ENCODE assay signal across 8 mouse cellular contexts in the genomic region with DNA sequence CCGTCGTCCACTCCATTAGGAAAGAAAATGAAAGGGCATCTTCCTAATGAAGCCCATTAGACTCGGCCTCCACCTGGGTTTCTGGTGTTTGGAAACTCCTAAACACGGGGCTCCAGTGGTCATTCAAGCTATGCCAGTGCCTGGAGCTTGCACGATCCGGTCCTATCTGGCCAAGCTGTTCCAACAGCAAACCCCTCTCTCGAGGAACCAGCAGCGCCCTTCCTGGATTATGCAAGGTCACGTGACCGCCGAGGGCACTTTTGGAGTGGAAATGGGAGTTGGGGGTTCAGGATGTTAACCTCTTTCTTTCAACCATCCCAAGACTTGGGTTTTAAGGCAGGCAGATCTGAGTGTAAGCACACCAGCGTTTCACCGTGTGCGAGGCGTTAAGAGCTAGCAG. TPM values are rescaled to one million over a fixed set of nuclear protein-coding genes. Genes with fewer than 3 reads are reported as not detected.
DNase-seq lines count a peak whose midpoint lies in the region; ATAC-seq and TF ChIP-seq lines count a peak whose summit lies in the region.

No protein-coding gene starts in this region.

- no peak for TF ChIP-seq EP300 in heart, postnatal 0 days (IDR thresholded peaks at IDR 0.05; ENCODE audit: low read depth)

- peak; percentile 69; the same call in 1 of the 2 replicates for ATAC-seq in heart, postnatal 0 days (ENCODE audit: insufficient read depth, low read depth)
- ATAC-seq in midbrain, embryonic 11.5 days (ENCODE audit: low FRiP score): no peak

- TF ChIP-seq POLR2A in bone marrow, adult 2 months (IDR thresholded peaks at IDR 0.05; ENCODE audit: borderline replicate concordance, control insufficient read depth, low read depth, low read length): no peak

- no peak for TF ChIP-seq CTCF in E14TG2a.4 (conservative IDR thresholded peaks at IDR 0.05; ENCODE audit: low read length)
- no peak for TF ChIP-seq CTCF in bone marrow, adult 2 months (IDR thresholded peaks at IDR 0.05; ENCODE audit: control insufficient read depth, insufficient read depth, low read length)
- TF ChIP-seq CTCF in heart, postnatal 0 days (IDR thresholded peaks at IDR 0.05; ENCODE audit: low read depth): no peak

- WGBS in bone marrow, adult 2 months: 21% methylated on average over 15 of the region's 15 CpGs
- WGBS in heart, postnatal 0 days: 7% methylated on average over 15 of the region's 15 CpGs
- 9% methylated on average over 15 of the region's 15 CpGs for WGBS in limb, embryonic 10.5 days
- 14% methylated on average over 15 of the region's 15 CpGs for WGBS in midbrain, embryonic 11.5 days

- peaks cover 60% of the 10 kb centered on the region for H3K36me3 ChIP-seq in E14TG2a.4 (ENCODE audit: insufficient read depth, low read length)
- no peaks in the 10 kb centered on the region for H3K36me3 ChIP-seq in heart, postnatal 0 days (replicated peaks; ENCODE audit: control insufficient read depth, insufficient read depth, low read length)
- peaks cover 17% of the 10 kb centered on the region for H3K36me3 ChIP-seq in limb, embryonic 10.5 days
- H3K36me3 ChIP-seq in midbrain, embryonic 11.5 days (ENCODE audit: control insufficient read depth, insufficient read depth, low read length): no peaks in the 10 kb centered on the region

- H3K27me3 ChIP-seq in E14TG2a.4 (ENCODE audit: insufficient read depth, low read length): no peaks in the 10 kb centered on the region
- H3K27me3 ChIP-seq in heart, postnatal 0 days (ENCODE audit: control insufficient read depth, insufficient read depth, low read length): no peaks in the 10 kb centered on the region
- no peaks in the 10 kb centered on the region for H3K27me3 ChIP-seq in limb, embryonic 10.5 days (ENCODE audit: low read depth, poor library complexity, severe bottlenecking)
- H3K27me3 ChIP-seq in midbrain, embryonic 11.5 days (ENCODE audit: control insufficient read depth, insufficient read depth, low read length): no peaks in the 10 kb centered on the region

- peak overlapping the region; percentile 30 for H3K9ac ChIP-seq in heart, postnatal 0 days (replicated peaks; ENCODE audit: low read depth, low read length)
- H3K9ac ChIP-seq in midbrain, embryonic 11.5 days (ENCODE audit: low read length): peak overlapping the region; percentile 27; the same call in 1 of the 2 replicates

- H3K4me3 ChIP-seq in E14TG2a.4 (replicated peaks; ENCODE audit: low read length): peak overlapping the region; percentile 96
- peak overlapping the region; percentile 21 for H3K4me3 ChIP-seq in bone marrow, adult 2 months (replicated peaks; ENCODE audit: control insufficient read depth, low read depth, low read length)
- peak overlapping the region; percentile 32 for H3K4me3 ChIP-seq in heart, postnatal 0 days (ENCODE audit: low read depth, low read length)
- H3K4me3 ChIP-seq in limb, embryonic 10.5 days: peak overlapping the region; percentile 38
- no peak overlapping the region; the same call in 1 of the 2 replicates for H3K4me3 ChIP-seq in midbrain, embryonic 11.5 days (ENCODE audit: low read depth, low read length)

- DNase-seq in heart, postnatal 0 days (ENCODE audit: low spot score): peak; percentile 67
- DNase-seq in limb, embryonic 10.5 days (ENCODE audit: low spot score): peak; percentile 55
- peak; percentile 92 for DNase-seq in midbrain, embryonic 11.5 days (ENCODE audit: low spot score, missing footprints)
- DNase-seq in ovary, postnatal 10 days (ENCODE audit: low spot score): no peak
- DNase-seq in gastrocnemius, postnatal 4 days (ENCODE audit: low spot score in 2 of 2): no peak
- DNase-seq in right cerebral cortex, postnatal 36 days (ENCODE audit: low spot score in 2 of 2): no peak

- H3K27ac ChIP-seq in bone marrow, adult 2 months (ENCODE audit: control insufficient read depth, insufficient read depth, low read depth, low read length, poor library complexity): no peak overlapping the region
- peak overlapping the region; percentile 87 for H3K27ac ChIP-seq in heart, postnatal 0 days (ENCODE audit: low read depth)
- H3K27ac ChIP-seq in limb, embryonic 10.5 days: peak overlapping the region; percentile 46; the same call in 1 of the 2 replicates
- H3K27ac ChIP-seq in midbrain, embryonic 11.5 days (ENCODE audit: low read depth, low read length): no peak overlapping the region

- H3K9me3 ChIP-seq in E14TG2a.4 (ENCODE audit: low read length): no peaks in the 10 kb centered on the region
- no peaks in the 10 kb centered on the region for H3K9me3 ChIP-seq in heart, postnatal 0 days (replicated peaks; ENCODE audit: control insufficient read depth, low read length)
- no peaks in the 10 kb centered on the region for H3K9me3 ChIP-seq in limb, embryonic 10.5 days (replicated peaks)
- H3K9me3 ChIP-seq in midbrain, embryonic 11.5 days (ENCODE audit: control insufficient read depth, low read length): no peaks in the 10 kb centered on the region

- H3K4me1 ChIP-seq in E14TG2a.4 (replicated peaks; ENCODE audit: low read depth, low read length): peaks cover 85% of the 10 kb centered on the region
- no peaks in the 10 kb centered on the region for H3K4me1 ChIP-seq in bone marrow, adult 2 months (ENCODE audit: control insufficient read depth, insufficient read depth, low read length)
- H3K4me1 ChIP-seq in heart, postnatal 0 days (ENCODE audit: control insufficient read depth, insufficient read depth): peaks cover 81% of the 10 kb centered on the region
- peaks cover 98% of the 10 kb centered on the region for H3K4me1 ChIP-seq in limb, embryonic 10.5 days
- peaks cover 79% of the 10 kb centered on the region for H3K4me1 ChIP-seq in midbrain, embryonic 11.5 days (ENCODE audit: control insufficient read depth, insufficient read depth, low read length)

- H3K4me2 ChIP-seq in heart, postnatal 0 days (ENCODE audit: low read depth, low read length): peak overlapping the region; percentile 59
- peak overlapping the region; percentile 30 for H3K4me2 ChIP-seq in midbrain, embryonic 11.5 days

RNA-seq across cellular contexts. Expression of gene Fgfr2, which starts 7.3 kb away (rescaled TPM):
- polyA plus RNA-seq in bone marrow, adult 2 months (2011; ENCODE audit: insufficient read depth, insufficient read length, low replicate concordance, missing spikeins): 8.2 and 9.0 TPM in 2 replicates
- total RNA-seq in heart, postnatal 0 days (2014; rRNA removed; ENCODE audit: low replicate concordance): 10.0 and 11.5 TPM in 2 replicates
- polyA plus RNA-seq in heart, postnatal 0 days (2015; fragmentation: Nextera tagmentation; extraction: Ambion mirVana): 3.8 TPM in 2 replicates
- polyA plus RNA-seq in limb, embryonic 10.5 days (2016; fragmentation: Nextera tagmentation; extraction: Ambion mirVana): 47.7 and 64.4 TPM in 2 replicates
- polyA plus RNA-seq in midbrain, embryonic 11.5 days (2014; fragmentation: Nextera tagmentation; extraction: Ambion mirVana): 85.3 and 92.0 TPM in 2 replicates
- 1 to 10 TPM; 6.5 to 8.0 TPM for total RNA-seq in gastrocnemius, postnatal 4 days (2021)

RNA-seq across cellular contexts. Expression of gene Ctbp2, which starts 8.3 kb away (rescaled TPM):
- 1.9 and 33.5 TPM in 2 replicates for polyA plus RNA-seq in bone marrow, adult 2 months (2011; ENCODE audit: insufficient read depth, insufficient read length, low replicate concordance, missing spikeins)
- total RNA-seq in heart, postnatal 0 days (2014; rRNA removed; ENCODE audit: low replicate concordance): 66.6 and 71.3 TPM in 2 replicates
- polyA plus RNA-seq in heart, postnatal 0 days (2015; fragmentation: Nextera tagmentation; extraction: Ambion mirVana): 27.0 and 27.9 TPM in 2 replicates
- 145 TPM in 2 replicates for polyA plus RNA-seq in limb, embryonic 10.5 days (2016; fragmentation: Nextera tagmentation; extraction: Ambion mirVana)
- 118 and 131 TPM in 2 replicates for polyA plus RNA-seq in midbrain, embryonic 11.5 days (2014; fragmentation: Nextera tagmentation; extraction: Ambion mirVana)
- 10 to 100 TPM; 46.8 to 57.3 TPM for total RNA-seq in gastrocnemius, postnatal 4 days (2021)

Comparison
In these comparisons a context has a peak if more than half of its experiments do, and no peak if none do; other contexts are left out.
1. H3K27ac ChIP-seq: peak in heart, postnatal 0 days (single experiment) and limb, embryonic 10.5 days (single experiment); none in bone marrow, adult 2 months (single experiment) and midbrain, embryonic 11.5 days (single experiment).
2. DNase-seq: peak in heart, postnatal 0 days (single experiment), limb, embryonic 10.5 days (single experiment) and midbrain, embryonic 11.5 days (single experiment); none in ovary, postnatal 10 days (single experiment), gastrocnemius, postnatal 4 days (0 of 2) and right cerebral cortex, postnatal 36 days (0 of 2).